Mouse (Mus musculus) Muller cell, postnatal 12 days (primary cell): ENCODE data around the gene Gpr160.
"Not testable (repeated sequence)": the region's sequence is repeated elsewhere in the genome, so short reads cannot be mapped to it uniquely, and the experiment has no call there.

Experiments used
- DNase-seq: peaks from one replicate; pipeline ENCODE4 v3.0.0-alpha.2; 2015; ENCODE audit errors: inconsistent ontology term

Gene Gpr160

DNA sequence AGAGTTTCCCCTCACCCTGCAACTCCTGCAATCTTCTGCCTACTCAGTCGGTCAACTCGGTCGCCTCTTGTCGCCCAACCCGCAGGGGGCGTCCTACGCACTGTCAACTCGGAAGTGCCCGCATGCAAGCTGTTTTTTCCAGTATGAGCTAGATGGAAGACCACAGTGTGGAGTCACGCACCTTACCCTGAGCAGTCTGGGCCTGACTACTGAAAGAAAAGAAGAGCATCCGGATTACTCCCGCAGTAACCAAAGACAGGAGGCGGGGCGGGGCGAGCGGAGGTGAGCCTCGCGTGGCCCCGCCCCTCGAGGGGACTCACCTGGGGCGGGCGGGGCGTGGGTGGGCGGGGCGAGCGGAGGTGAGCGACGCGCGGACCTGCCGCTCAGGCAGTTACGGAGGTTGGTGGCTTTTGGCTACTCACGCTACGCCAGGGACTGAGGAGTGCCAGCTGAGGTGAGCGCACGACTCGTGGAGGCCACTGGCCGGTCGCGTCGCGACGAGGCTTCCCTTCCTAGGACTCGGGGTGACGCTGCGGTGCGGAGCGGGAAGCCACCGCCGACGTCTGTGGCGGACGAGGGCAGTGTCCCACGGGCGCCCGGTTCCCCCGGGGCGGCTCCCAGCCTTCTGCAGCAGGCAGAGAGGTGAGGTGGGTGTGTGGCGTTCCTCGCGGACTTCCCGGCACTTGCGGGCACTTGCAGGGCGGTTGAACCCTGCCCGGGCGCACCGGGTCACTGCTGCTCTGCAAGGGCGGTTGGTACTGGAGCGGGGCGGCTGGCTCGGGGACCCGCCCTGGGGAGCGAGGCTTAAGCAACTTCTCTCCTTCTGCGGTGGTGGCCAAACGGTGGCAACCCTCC lies at the start of gene Gpr160:
Gene Gpr160 (plus strand): TSS at position 347 of the 855 bp plus-strand sequence.
- peak; percentile 66 for DNase-seq

DNA sequence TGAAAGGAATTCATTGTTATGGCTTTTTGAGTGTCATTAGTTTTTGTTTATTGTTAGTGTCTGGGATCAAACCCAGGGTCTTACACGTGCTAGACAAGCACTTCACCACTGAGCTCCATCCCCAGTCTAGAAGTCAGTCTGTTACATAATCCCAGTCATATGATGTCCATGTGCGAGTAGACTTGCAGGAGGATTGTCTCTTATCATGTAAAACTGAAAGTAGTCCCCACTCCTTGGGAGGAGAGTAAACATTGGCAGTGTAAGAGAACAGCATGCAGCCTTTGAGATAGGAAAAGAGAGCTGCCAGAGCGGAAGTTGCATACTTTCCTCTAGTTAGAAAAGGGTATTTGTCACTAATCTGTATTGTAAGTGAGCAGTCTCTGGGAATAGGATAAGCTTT lies 42.9 kb upstream of the Gpr160 start:
- no peak for DNase-seq

DNA sequence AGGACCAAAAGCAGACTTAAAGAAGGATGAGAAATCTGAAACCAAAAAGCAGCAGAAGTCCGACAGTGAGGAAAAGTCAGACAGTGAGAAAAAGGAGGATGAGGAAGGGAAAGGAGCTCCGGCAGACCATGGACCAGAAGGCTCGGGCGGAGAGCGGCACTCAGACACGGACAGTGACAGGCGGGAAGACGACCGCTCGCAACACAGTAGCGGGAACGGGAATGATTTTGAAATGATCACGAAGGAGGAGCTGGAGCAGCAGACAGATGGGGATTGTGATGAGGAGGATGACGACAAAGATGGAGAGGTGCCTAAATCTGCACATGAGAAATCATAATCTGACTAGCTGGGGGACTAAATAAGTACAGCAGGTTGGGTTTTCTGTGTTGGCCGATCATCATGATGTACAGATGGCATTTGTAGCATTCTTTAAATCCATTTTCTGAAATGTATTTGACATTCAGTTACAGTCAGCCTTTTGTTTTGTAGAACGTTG lies 37.1 kb upstream of the Gpr160 start:
- no peak for DNase-seq

DNA sequence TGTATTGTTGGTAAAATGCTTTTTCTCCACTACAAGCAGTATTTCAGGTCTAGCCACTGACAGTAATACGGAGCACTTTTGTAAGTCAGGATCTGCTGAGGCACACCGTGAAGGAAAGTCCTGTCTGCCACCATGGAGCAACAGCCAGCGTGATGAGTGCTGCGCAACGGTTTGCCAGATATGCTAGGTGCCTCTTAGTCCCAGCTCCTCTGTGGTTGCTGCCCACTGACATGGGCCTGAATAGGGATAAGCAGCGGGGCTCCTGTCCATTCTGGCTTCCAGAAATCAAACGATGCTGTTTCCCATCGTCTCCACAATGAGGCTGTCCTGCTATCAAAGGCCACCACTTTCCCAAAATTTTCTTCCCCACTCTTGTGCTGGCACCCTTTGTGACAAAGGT lies 33.6 kb upstream of the Gpr160 start:
- no peak for DNase-seq

DNA sequence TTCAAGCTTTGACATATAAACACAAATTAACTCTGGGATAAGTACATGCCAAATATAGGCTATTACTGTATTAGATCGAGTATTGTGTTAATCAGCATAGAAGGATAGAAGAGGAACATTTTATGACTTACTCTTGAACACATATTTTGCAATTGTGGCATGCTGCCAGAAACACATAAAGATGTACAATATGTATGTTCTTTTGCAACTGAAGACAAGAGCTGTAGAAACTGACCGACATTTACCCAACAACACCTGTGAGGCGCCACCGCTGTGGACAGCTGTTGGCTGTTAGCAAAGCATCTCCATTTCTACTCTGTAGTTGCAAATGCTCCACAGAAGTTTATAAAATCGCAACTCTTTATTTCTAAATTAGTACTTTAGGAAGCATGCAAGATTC lies 29.7 kb upstream of the Gpr160 start:
- no peak for DNase-seq

DNA sequence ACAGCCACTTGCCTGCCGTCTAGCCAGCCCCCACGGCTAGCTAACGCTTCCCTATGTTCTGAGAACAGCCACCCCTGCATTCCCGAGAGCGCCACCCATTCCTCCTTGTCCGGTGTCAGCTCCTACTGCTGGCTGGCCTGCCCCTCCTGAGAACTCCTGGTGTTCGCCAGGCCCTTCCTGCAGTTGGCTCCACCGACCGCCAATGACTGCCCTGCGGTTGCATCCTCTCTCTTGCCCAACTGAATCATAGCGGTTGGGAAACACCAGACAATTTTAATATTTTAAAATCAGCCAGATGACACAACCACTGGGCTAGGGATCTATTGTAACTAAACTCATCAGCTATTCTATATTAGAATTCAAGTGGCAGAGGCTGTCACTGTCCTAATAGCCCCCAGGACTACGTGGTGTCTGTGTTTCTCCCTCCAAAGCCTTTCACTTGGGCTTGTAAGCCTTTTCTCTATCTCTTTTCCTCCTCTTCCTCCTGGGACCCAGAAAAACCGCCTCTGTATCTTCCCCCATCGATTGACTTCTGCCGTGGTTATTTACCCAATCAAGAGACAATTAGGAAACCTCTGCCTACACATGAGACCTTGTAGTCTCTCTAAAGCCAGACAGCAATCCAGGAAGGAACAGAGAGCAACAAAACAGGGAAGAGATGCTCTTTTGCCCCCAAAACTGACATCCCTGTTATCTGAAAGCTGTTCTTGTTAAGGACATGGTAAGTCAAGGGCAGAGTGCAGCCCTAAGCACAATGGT lies 23.7 kb upstream of the Gpr160 start:
- no peak for DNase-seq

DNA sequence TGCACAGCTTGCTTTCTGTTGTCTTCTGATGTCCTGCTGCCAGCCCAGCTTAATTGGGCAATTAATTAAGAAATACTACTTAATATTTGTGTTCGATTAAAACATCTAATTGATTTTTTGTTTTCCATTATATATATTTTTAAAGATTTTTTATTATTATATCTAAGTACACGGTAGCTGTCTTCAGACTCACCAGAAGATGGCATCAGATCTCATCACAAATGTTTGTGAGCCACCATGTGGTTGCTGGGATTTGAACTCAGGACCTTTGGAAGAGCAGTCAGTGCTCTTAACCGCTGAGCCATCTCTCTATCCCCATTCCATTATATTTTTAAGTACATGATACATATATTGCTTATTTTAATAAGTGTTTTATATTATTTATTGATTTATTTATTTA lies 22.5 kb upstream of the Gpr160 start:
- no peak for DNase-seq

DNA sequence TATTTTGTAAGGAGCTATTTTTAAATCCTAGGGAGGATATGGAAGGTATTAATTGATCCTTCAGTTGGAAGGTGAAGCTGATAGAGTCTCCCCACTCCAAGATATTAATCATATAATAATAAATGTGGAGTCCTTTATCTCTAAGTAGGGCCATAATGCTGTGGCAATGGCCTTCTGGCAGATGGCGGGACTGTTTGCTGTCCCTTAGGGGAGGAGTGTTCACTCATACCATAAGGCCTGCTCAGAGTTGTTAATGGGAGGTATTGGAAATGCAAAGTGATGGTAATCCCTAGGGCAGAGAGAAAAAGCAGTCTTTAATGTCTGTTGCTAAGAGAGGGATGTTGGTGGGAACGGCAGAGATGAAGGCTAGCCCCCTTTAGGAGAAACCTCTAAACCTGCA lies 10.0 kb upstream of the Gpr160 start:
- no peak for DNase-seq

DNA sequence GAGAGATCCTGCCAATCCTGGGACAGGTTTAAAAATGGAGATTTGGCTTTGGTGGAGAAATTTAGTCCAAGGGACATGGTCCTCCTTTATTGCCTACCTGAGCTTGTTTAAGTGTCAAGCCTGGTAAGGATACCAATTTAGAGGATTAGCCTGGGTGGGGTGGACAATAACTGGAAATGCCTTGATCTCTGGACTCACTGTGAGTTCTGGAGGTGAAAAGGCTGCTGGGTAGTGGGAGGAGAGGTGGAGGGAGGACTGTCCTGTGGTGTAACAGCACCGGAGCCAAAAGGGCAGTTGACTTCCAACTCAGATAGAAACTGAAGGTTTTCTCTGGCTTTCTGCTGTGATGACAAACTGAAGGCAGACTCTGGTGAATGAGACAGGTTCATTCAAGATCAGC lies 8.3 kb upstream of the Gpr160 start:
- no peak for DNase-seq

DNA sequence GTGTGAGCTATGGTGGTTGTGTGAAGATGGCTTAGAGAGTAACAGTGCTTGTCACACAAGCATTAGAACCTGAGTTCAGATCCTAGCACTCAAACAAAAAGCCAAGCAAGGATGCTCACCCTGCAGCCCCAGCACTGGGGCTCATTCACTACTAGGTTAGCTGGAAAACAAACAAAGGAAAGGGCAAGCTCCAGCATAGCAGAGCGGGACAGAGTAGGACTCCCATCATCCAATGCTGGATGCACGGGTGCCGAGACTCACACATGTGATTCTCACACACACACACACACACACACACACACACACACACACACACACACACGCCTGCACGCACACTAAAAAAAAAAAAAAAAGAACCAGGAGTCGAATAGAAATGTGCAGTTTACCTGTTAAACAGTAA lies 4.3 kb upstream of the Gpr160 start:
- DNase-seq, result no peak

DNA sequence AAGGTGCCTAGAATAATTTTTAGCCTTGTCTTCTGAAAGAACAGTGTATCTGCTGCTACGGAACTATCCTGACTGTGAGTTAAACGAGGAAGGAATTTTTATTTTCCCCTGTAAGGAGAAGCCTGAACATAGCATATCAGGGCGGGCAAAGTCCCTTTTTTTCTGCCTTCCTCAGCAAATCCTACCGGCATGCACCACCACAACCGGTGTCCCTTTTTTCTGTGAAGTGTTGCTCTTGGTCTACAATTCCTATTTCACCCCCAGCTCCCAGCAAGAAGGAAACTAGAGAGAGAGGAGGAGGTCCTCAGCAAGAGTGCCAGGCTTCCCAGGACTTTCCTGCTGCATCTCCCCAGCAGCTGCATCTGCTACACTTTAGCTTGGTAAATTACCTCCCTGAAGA lies 2.2 kb upstream of the Gpr160 start:
- DNase-seq, result no peak

DNA sequence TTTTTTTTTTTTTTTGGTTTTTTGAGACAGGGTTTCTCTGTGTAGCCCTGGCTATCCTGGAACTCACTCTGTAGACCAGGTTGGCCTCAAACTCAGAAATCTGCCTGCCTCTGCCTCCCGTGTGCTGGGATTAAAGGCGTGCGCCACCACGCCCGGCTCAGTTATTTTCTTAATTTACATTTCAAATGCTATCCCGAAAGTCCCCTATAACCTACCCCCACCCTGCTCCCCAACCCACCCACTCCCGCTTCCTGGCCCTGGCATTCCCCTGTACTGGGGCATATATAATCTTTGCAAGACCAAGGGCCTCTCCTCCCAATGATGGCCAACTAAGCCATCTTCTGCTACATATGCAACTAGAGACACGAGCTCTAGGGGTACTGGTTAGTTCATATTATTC lies 3.8 kb downstream of the Gpr160 start:
- not testable (repeated sequence) for DNase-seq

DNA sequence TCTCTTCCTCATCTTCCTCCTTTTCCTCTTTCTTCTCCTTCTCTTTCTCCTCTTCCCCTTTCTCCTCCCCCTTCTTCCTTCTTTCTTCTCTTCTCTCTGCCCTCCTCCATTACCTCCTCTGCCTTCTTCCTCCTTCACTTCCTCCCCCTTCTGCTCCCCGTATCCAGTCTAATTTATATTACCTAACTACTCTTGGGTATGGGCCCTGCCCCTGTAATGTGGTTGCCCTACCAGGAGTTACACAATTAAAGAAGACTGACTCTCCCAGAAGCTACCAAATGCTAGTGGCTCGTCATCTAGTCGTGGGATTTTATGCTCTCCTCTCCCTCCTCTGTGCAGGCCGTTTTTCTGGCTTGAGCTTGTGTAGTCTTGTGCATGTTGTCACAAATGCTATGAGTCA lies 5.0 kb downstream of the Gpr160 start:
- DNase-seq, result no peak

DNA sequence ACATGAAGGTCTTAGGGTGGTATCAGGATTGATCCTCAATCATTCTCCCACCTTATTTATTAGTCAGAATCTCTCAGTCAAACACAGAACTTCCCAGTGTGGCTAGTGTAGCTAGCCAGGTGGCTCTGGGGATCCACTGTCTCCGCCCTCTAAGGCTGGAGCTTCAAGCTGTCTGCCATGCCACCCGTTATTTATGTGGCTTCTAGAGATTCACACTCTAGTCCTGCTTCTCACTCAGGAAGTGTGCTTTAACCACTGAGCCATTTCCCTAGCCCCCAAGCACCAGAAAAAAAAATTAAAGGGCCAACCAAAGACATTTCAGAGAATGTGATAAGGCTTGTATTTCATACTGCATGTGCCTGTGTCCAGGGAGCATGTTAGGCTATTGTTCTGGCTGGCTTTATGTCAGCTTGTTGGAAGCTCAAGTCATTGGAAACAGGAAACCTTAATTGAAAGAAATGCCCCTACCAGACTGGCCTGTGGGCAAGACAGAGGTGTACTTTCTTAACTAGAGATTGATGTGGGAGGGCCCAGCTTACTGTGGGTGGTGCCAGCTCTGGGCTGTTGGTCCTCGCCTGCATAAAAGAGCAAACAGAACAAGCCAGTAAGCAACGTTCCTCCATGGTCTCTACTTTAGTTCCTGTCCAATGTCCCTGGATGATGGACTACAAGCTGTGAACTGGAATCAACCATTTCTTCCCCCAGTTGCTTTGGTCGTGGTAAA lies 8.1 kb downstream of the Gpr160 start:
- DNase-seq, result no peak

DNA sequence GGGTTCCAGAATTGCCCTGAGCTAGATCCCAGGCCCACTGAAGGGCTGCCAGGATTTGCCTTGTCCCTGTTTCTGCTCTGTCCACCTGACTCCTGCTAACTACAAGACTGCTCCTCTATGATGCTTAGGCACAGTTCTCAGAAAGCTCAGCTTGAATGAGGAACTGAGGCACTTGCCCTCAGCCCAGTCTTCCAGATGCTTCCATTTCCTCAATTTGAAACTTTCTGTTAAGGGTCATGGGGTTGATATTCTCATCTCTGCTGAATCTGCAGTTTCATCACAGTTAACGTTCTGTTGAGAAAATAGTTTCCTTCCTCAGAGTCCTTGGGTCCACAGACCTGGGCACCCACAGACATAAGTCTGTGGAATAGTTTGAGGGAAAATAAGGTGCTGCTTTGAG lies 8.9 kb downstream of the Gpr160 start:
- DNase-seq, result no peak

DNA sequence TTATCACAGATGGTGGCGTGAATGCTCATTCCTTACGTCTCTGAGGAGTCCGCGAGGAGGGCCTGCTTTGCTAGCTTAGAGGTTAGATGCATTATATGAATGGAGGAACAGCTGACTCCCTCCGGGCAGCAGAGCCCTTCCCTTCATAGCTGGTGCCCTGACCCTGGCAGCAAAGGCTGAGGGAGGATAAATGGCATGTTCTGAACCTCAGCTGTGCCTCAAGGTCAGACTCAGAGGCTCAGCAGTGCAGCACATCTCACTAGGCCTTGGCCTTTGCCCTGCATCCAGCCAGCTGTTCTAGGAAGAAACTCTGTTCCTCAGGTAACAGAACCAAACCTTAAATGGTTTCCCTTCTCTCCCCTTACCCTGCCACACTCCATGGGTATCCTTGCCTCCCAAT lies 12.4 kb downstream of the Gpr160 start:
- DNase-seq, result no peak

DNA sequence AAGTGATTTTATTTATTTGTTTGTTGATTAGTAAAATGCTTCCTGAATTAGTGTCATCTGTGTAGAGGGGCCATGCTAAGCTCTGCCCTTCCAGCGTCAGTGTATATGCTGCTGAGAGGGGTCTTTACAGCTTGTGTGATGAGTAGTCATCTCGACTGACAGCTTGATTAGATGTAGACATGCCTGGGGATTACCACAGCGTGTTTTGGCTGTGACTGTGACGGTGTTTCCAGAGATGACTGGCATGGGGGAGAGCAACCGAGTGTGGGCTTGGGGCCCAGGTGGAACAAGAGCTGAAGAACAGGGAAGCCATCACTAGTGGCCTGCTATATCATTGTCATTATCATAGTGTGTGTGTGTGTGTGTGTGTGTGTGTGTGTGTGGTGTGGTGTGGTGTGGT lies 12.9 kb downstream of the Gpr160 start:
- DNase-seq, result no peak

DNA sequence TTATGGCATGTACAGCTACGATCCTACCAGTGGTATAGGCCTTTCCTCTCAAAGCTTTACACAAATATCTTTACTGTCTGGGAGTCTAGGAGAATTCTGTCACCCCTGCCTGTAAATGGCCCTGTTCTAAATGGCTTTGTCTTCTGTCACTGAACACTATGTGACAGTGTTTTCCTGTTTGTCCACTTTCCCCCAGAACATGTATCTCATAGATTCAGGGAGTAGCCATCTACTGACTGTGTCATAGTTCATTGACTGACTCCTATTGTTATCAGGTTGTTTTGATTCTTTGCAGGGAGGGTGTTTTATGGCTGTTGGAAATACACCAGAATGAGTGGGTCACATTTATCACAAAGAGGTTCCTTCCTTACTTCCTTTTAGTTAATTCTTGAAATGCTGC lies 14.2 kb downstream of the Gpr160 start:
- DNase-seq, result no peak

DNA sequence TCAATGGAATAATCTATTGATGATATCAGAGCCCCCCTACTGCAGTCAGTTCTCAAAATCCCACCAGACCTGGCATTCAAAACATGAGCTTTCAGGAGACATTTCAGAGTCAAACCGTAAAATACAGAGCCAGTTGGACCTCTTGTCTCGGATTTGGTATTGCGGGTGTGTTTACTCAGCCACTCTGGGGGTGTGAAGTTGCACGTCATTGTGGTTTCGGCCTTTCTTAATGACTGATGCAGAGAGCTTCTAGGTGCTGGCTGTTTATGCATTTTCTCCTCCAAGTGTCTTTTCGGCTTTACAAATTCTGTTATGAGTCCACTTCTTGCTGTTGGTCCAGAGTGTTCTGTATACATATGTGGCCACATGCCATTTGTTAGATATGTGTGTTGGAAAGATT lies 21.0 kb downstream of the Gpr160 start:
- no peak for DNase-seq

DNA sequence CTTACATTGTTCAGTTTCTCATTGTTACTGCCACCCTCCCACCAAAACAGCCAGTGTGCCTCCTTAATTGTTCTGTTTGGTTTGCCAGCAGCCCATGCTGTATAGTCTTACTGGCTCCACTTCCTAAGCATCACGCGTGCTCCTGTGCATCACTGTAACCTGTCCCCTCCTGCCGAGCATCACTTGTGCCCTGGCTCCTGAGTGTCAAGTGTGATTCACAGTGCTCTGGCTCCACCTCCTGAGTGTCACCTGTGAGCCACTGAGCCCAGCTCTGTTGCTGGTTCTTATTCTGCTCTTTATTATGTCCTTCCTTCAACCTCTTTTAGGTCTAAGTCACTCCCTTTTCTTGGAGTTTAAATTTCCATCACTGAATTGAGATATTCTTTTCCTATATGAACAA lies 31.7 kb downstream of the Gpr160 start:
- DNase-seq, result no peak

DNA sequence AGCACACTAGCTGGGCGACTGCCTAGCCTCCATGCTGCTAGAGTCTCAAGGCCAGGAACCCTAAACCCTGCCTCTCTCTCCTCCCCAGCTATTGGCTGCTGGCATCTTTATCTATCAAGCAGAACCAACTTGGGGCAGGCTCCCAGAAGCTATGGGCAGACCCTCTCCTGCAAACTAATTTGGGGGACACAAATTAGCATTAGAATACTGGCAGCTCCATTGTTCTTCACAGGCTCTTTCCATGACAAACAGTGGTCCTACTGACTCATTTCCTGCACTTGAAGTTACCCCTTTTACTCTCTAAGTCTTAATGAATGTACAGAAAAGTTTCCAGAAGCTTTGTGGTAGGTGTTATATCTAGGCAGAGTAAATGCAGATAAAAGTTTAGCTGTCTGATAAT lies 33.3 kb downstream of the Gpr160 start:
- DNase-seq, result no peak

DNA sequence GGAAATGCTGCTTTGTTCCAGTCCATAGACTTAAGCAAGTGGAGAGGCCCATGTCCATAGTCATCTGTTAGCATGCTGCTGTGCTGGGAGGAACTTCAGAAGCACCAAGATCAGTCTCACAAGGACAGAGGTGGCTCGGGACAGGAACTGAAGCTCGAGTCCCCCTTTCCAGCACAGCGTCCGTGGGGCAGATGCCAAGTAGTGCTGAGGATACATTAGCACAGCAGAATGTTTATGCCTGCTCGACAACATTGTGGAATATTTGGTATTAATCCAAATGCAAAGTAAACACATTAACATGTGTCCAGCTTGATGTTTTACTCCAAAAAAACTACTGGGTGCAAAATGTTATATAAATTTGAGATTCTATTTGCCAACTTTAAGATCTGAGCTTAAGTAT lies 41.0 kb downstream of the Gpr160 start:
- no peak for DNase-seq
